16 mouse cellular contexts compared by ENCODE assay signal in the genomic region with DNA sequence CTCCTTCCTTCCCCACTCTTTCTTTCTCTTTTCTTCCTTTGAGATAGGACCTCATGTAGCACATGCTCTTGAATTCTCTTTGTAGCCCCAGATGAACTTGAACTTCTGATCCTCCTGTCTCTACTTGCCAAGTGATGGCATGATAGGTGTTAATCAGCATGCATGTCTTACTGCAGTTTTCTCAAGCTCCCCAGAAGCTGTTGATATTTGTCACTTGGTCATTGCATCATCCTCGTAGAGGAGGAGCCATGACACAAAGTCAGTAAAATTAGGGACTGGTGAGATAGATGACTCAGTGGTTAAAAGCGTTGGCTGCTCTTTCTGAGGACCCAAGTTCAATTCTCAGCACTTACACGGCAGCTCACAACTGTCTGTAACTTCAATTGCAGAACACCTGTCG.
"Had no signal": no experiment of that assay in that cellular context is flagged by ENCODE, and none has a peak within 500 bp of the region (broad histone marks: within the 10 kb centered on the region; RNA-seq: fewer than 3 reads in every experiment).

No protein-coding gene starts in this region.

- H3K9me3 ChIP-seq: heart, embryonic 13.5 days; heart, embryonic 15.5 days; hindbrain, embryonic 13.5 days; hindbrain, embryonic 15.5 days; kidney, embryonic 15.5 days; limb, embryonic 13.5 days; limb, embryonic 15.5 days; liver, embryonic 12.5 days had no signal

- H3K27me3 ChIP-seq: heart, embryonic 15.5 days; hindbrain, embryonic 13.5 days; hindbrain, embryonic 15.5 days had no signal

- H3K27ac ChIP-seq: heart, adult 2 months; heart, embryonic 13.5 days; heart, embryonic 15.5 days; hindbrain, embryonic 13.5 days; hindbrain, embryonic 15.5 days; hindbrain, postnatal 0 days; kidney, embryonic 15.5 days; kidney, postnatal 0 days; limb, embryonic 13.5 days; limb, embryonic 15.5 days; liver, embryonic 12.5 days; liver, embryonic 14.5 days had no signal

- DNase-seq: heart, adult 11 months; layer of hippocampus, adult 9-11 months; layer of hippocampus, postnatal 36 days had no signal

- H3K4me3 ChIP-seq: heart, adult 2 months; heart, embryonic 13.5 days; heart, embryonic 15.5 days; hindbrain, embryonic 13.5 days; hindbrain, embryonic 15.5 days; kidney, embryonic 15.5 days; limb, embryonic 13.5 days; limb, embryonic 15.5 days; liver, embryonic 12.5 days had no signal

- H3K9ac ChIP-seq: heart, embryonic 13.5 days; heart, embryonic 15.5 days; hindbrain, embryonic 13.5 days; hindbrain, embryonic 15.5 days; kidney, embryonic 15.5 days; limb, embryonic 13.5 days; limb, embryonic 15.5 days; liver, embryonic 12.5 days; liver, embryonic 14.5 days had no signal

- H3K4me2 ChIP-seq: heart, embryonic 11.5 days; heart, embryonic 13.5 days; heart, embryonic 15.5 days; hindbrain, embryonic 13.5 days; hindbrain, embryonic 15.5 days; kidney, embryonic 15.5 days; limb, embryonic 13.5 days; limb, embryonic 15.5 days; liver, embryonic 12.5 days had no signal

- H3K36me3 ChIP-seq: heart, embryonic 13.5 days; heart, embryonic 15.5 days; hindbrain, embryonic 13.5 days; hindbrain, embryonic 15.5 days; kidney, embryonic 15.5 days; limb, embryonic 13.5 days; limb, embryonic 15.5 days; liver, embryonic 12.5 days had no signal
